Mouse (Mus musculus): ENCODE measurements around the gene Nr6a1. TPM values are rescaled to one million over a fixed set of nuclear protein-coding genes. Genes with fewer than 3 reads are reported as not detected.

The Nr6a1 gene
- polyA plus RNA-seq, 1 experiment, result 1.7 TPM

DNA sequence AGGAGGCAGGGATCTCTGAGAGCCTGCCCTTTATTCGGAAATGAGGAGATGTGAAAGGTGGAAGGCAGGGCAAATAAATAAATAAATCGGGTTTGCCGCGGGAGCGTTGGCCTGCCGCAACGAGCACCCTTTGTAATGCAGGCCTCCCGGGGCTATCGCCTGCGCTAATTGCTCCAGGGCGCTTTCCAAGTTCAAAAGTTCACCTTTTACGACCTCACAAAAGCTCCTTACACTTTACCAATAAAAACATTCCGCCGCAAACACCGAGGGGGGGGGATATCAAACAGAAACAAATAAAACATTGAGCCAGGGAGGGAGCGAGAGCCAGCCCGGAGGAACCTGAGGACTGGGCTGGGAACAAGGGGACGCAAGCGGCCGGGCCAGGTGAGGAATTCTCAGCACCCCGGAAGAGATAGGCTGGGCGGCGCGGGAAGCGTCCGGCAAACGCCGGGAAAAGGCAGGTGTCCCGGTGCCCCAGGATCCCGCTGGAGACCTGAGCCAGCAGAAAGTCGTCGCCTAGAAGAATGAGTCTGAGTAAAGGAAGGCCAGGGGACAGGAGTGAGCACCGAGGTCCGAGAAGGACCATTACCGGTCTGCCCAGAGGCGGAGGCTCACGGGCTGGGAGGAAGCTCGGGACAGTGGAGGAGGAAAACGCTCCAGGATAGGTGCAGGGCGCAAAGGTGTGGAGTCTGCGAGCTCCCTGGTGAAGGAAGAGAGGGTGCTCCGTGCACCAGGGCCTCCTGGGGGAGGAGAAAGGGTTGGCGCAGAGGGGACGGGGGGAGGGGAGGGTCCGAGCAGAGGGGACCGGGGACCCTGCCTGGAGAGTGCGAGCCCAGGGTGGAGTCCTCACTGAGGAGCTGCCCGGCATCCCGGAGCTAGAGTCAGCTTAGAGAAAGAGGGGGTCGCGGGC lies 2.1 kb downstream of the Nr6a1 start:
- H3K27ac ChIP-seq (replicated peaks; ENCODE audit: low read depth, low read length), result no peak overlapping the region

GRCm38 (mm10) chr2:38924571-38924970 lies 2.9 kb downstream of the Nr6a1 start:
- Histone ChIP-seq H3K4me3 (ENCODE audit: insufficient read depth, low read depth, low read length) (peak overlapping the region; percentile 96), H3K4me1 (ENCODE audit: control insufficient read depth, insufficient read depth, insufficient read length, low read length) (no peaks in the 10 kb centered on the region), H3K27ac (replicated peaks; ENCODE audit: low read depth, low read length) (no peak overlapping the region)

More for the DNA sequence above, 2.1 kb downstream of the Nr6a1 start:
- Histone ChIP-seq H3K4me3 (ENCODE audit: insufficient read depth, low read depth, low read length) (peak overlapping the region; percentile 96), H3K4me1 (ENCODE audit: control insufficient read depth, insufficient read depth, insufficient read length, low read length) (no peaks in the 10 kb centered on the region)

GRCm38 (mm10) chr2:38923911-38924310 lies 3.6 kb downstream of the Nr6a1 start:
- H3K4me3 ChIP-seq (ENCODE audit: insufficient read depth, low read depth, low read length), result no peak overlapping the region
- no peaks in the 10 kb centered on the region for H3K4me1 ChIP-seq (ENCODE audit: control insufficient read depth, insufficient read depth, insufficient read length, low read length)
- H3K27ac ChIP-seq (replicated peaks; ENCODE audit: low read depth, low read length), result no peak overlapping the region

GRCm38 (mm10) chr2:38923471-38923870 lies 4.0 kb downstream of the Nr6a1 start:
- no peaks in the 10 kb centered on the region for H3K4me1 ChIP-seq (ENCODE audit: control insufficient read depth, insufficient read depth, insufficient read length, low read length)
- no peak overlapping the region for H3K27ac ChIP-seq (replicated peaks; ENCODE audit: low read depth, low read length)
- no peak overlapping the region for H3K4me3 ChIP-seq (ENCODE audit: insufficient read depth, low read depth, low read length)

DNA sequence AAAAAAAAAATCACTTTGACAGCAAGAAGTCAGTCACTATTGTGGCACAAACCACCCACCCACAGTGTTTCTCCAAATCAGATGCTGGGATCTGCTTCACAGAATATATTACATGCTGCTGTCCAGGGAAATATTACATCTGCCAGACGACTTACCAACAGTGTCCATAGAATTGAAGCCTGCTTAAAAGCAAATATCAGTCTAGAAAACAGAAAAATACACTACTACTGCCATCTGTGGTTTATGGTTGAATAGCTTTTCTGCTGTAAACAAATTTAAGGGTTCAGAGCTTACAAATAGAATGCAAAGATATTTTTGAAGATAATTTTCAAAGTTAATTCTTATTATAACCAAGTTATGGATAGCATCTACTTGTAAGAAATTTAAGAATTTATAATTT lies 6.1 kb downstream of the Nr6a1 start:
- H3K4me1 ChIP-seq (ENCODE audit: control insufficient read depth, insufficient read depth, insufficient read length, low read length), result no peaks in the 10 kb centered on the region
- no peak overlapping the region for H3K4me3 ChIP-seq (ENCODE audit: insufficient read depth, low read depth, low read length)
- no peak overlapping the region for H3K27ac ChIP-seq (replicated peaks; ENCODE audit: low read depth, low read length)

- Histone ChIP-seq H3K27ac (replicated peaks; ENCODE audit: low read depth, low read length) (no peak overlapping the region), H3K4me3 (ENCODE audit: insufficient read depth, low read depth, low read length) (no peak overlapping the region), H3K4me1 (ENCODE audit: control insufficient read depth, insufficient read depth, insufficient read length, low read length) (no peaks in the 10 kb centered on the region)
These were observed 10.4 kb downstream of the Nr6a1 start for GRCm38 (mm10) chr2:38916947-38917691.

GRCm38 (mm10) chr2:38914965-38915364 lies 12.5 kb downstream of the Nr6a1 start:
- H3K4me1 ChIP-seq (ENCODE audit: control insufficient read depth, insufficient read depth, insufficient read length, low read length), result no peaks in the 10 kb centered on the region
- no peak overlapping the region for H3K27ac ChIP-seq (replicated peaks; ENCODE audit: low read depth, low read length)
- no peak overlapping the region for H3K4me3 ChIP-seq (ENCODE audit: insufficient read depth, low read depth, low read length)

DNA sequence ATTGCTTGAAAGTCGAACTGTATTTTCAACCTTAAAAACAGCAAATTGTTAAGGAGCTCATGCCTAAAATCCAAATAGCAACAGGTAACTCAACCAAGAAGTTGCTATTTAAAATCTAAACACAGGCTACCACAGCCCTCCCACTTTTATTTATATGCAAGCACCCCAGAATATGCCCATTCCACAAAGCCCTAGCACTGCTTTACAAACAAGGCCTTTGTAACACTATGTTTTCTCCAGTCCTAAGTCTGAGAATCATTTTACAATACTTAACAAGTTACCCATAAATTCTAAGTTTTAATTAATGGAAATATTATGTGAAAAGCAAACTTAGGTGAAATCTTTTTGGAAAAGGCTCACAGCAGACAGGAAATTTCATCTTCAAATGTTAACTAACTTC lies 13.0 kb downstream of the Nr6a1 start:
- Histone ChIP-seq H3K4me3 (ENCODE audit: insufficient read depth, low read depth, low read length) (no peak overlapping the region), H3K4me1 (ENCODE audit: control insufficient read depth, insufficient read depth, insufficient read length, low read length) (no peaks in the 10 kb centered on the region), H3K27ac (replicated peaks; ENCODE audit: low read depth, low read length) (no peak overlapping the region)

GRCm38 (mm10) chr2:38908604-38909003 lies 18.9 kb downstream of the Nr6a1 start:
- Histone ChIP-seq H3K27ac (replicated peaks; ENCODE audit: low read depth, low read length) (no peak overlapping the region), H3K4me3 (ENCODE audit: insufficient read depth, low read depth, low read length) (no peak overlapping the region), H3K4me1 (ENCODE audit: control insufficient read depth, insufficient read depth, insufficient read length, low read length) (no peaks in the 10 kb centered on the region)

DNA sequence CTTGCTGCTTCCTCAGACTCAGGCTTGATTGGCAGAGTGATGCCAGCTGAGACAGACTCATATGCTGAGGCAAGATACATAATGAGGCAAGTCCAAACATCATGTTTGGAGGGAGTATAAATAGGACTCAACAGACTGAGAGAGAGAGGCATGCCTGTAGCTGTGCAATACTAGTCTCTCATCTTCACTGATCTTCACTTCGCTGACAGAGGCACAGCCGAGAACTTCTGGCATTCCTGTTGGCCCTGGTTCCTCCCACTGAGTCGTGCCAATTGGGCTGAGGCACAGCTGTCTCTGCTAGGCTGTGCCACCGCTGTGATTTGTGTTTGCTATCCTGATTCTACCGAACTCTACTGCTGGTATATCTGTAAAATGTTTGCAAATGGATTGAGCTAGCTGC lies 21.4 kb downstream of the Nr6a1 start:
- Histone ChIP-seq H3K27ac (replicated peaks; ENCODE audit: low read depth, low read length) (no peak overlapping the region), H3K4me3 (ENCODE audit: insufficient read depth, low read depth, low read length) (no peak overlapping the region), H3K4me1 (ENCODE audit: control insufficient read depth, insufficient read depth, insufficient read length, low read length) (no peaks in the 10 kb centered on the region)

- H3K27ac ChIP-seq (replicated peaks; ENCODE audit: low read depth, low read length), result no peak overlapping the region
- no peaks in the 10 kb centered on the region for H3K4me1 ChIP-seq (ENCODE audit: control insufficient read depth, insufficient read depth, insufficient read length, low read length)
- no peak overlapping the region for H3K4me3 ChIP-seq (ENCODE audit: insufficient read depth, low read depth, low read length)
These were observed 23.2 kb downstream of the Nr6a1 start for GRCm38 (mm10) chr2:38904290-38904689.

DNA sequence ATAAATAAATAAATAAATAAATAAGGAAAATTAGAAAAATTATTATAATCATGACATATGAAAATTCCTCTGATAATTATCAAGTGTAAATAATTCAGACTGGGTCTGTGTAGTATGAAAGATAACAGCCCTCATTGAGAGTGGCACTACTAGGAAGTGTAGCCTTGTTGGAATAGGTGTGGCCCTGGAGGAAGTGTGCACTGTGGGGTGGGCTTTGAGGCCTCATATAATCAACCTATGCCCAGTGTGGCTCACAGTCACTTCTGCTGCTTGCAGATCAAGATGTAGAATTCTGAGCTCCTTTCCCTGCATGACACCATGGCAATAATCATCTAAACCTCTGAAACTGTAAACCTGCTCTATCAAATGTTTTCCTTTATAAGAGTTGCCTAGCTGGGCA lies 24.6 kb downstream of the Nr6a1 start:
- Histone ChIP-seq H3K4me1 (ENCODE audit: control insufficient read depth, insufficient read depth, insufficient read length, low read length) (no peaks in the 10 kb centered on the region), H3K27ac (replicated peaks; ENCODE audit: low read depth, low read length) (no peak overlapping the region), H3K4me3 (ENCODE audit: insufficient read depth, low read depth, low read length) (no peak overlapping the region)

DNA sequence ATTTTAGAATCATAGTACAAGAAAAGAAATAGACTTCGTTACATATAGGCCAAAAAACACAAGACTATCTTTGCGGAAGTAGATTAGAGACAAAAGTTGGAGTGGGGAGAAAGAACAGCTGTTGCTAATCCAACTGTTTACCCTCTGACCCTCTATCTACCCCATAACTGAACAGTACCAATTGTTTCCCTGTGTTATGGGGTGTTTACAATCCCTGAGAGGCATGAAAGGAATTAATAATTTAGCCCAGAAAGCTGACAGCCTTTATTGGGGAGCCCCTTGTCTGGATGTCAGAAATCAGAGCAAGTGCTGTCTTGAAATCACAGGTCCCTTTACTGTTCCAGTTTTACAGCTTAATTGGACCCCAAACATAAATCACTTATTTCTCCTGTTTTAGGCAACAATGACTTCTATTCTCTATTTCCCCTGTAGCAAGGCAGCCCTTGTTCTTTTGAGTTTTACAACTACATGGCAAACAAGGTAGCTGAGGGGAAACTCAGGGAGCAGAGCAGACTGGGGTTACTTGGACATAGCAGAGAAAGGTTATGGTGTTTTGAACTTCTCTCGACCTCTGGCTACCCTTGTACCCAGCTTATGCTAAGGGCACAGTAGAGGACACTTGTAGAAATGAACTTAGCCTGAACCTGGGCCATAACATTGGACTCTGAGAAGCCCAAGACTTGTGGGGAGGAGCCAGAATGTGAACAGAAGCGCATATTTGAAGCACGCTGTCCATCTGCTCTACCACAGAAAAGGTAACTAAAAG lies 46.4 kb downstream of the Nr6a1 start:
- H3K4me3 ChIP-seq (ENCODE audit: insufficient read depth, low read depth, low read length), result no peak overlapping the region
- H3K4me1 ChIP-seq (ENCODE audit: control insufficient read depth, insufficient read depth, insufficient read length, low read length), result no peaks in the 10 kb centered on the region
- no peak overlapping the region for H3K27ac ChIP-seq (replicated peaks; ENCODE audit: low read depth, low read length)

GRCm38 (mm10) chr2:38874544-38875108 lies 52.9 kb downstream of the Nr6a1 start:
- H3K27ac ChIP-seq (replicated peaks; ENCODE audit: low read depth, low read length), result peak overlapping the region; percentile 95
- no peak overlapping the region for H3K4me3 ChIP-seq (ENCODE audit: insufficient read depth, low read depth, low read length)
- H3K4me1 ChIP-seq (ENCODE audit: control insufficient read depth, insufficient read depth, insufficient read length, low read length), result peaks cover 2% of the 10 kb centered on the region; the same call in 1 of the 2 replicates

GRCm38 (mm10) chr2:38872730-38873129 lies 54.8 kb downstream of the Nr6a1 start:
- Histone ChIP-seq H3K4me1 (ENCODE audit: control insufficient read depth, insufficient read depth, insufficient read length, low read length) (peaks cover 2% of the 10 kb centered on the region; the same call in 1 of the 2 replicates), H3K27ac (replicated peaks; ENCODE audit: low read depth, low read length) (no peak overlapping the region), H3K4me3 (ENCODE audit: insufficient read depth, low read depth, low read length) (no peak overlapping the region)

All from brown adipose tissue, adult 24 weeks (tissue).